Mouse (Mus musculus) CH12F3 (cell line): ENCODE measurements around the gene Pknox2.

ENCODE experiments used
- in situ Hi-C: fragments of 300-500 bp; cut with MboI; formaldehyde crosslinking; loops from 2 replicates; pipeline ENCODE4 v1.14.3; 2020; ENCODE audit warnings: low sequenced_read_pairs

Pknox2 gene

DNA sequence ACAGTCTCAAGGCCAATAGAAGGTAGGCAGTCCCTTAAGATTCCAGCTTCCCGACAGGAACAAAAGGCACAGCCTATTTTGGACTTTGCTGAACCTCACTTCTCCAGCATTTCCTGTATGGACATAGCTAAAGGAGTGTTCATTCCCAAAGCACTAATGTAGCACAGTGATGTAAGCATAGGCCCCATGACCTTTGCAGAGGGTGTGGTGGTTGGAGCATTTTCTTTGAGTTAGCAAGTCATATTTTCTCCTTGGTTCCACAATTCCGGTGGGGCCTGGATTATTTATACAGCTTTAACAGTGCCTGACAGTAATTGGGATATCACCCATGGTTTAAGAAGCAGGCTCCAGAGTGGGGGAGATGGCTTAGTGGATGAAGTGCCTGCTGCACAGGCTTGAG is 298.5 kb downstream of the Pknox2 start:
- in situ Hi-C loops: no loop called here

DNA sequence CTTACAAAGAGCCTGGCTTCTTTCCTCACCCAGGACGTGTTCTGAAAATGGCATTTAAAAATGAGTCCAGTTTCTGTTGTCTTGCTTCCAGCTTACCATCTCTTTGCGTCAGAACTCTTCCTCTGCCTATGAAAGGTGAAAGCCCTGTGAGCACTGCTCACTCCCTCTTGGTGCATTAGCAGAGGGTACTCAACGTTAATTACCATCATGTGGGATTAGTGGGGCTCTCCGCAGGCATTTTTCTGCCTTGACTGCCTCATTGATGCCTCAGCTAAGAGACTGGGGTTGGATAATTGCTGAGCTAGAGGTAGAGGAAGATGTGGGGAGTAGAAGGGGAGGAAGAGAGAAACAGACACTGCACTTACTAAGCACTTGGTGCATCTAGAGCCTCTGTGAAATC is 300.9 kb downstream of the Pknox2 start:
- in situ Hi-C loops: no loop called here
